Mouse (Mus musculus) ovary, adult 10 weeks (tissue): ENCODE measurements around the gene Gpr75. TPM values are rescaled to one million over a fixed set of nuclear protein-coding genes. Genes with fewer than 3 reads are reported as not detected.

Experiments
- polyA plus RNA-seq: library from polyadenylated mRNA; stranded (reverse); fragments of 350-450 nt; fragmentation: Illumina TruSeq; extraction: RNeasy Lipid Tissue Mini Kit (QIAGEN cat#74804); gene quantifications from one replicate; pipeline ENCODE4 v1.2.3, GENCODE M21; 2014

Gpr75 gene
- polyA plus RNA-seq, result 0.29 TPM

GRCm38 (mm10) chr11:30885171-30885871 is at the start of gene Gpr75, which contains the start of gene Asb3:
Gene Gpr75 (plus strand): TSS chr11:30885358.
Gene Asb3 (plus strand): TSS chr11:30885416.

Other genes with a start within 250 kb of the Gpr75 start
- 16.6 TPM for gene Acyp2, start 235.8 kb upstream of the Gpr75 start, polyA plus RNA-seq
- 143 TPM for gene Psme4, start 113.6 kb upstream of the Gpr75 start, polyA plus RNA-seq
- 55.0 TPM for gene Asb3, start 58 bp downstream of the Gpr75 start, polyA plus RNA-seq
- gene Erlec1, start 69.0 kb downstream of the Gpr75 start, polyA plus RNA-seq, result 288 TPM
- 58.2 TPM for gene Chac2, start 101.0 kb downstream of the Gpr75 start, polyA plus RNA-seq